Mouse (Mus musculus) hindbrain, embryonic 10.5 days (tissue): ENCODE measurements around the gene Dhx40. TPM values are rescaled to one million over a fixed set of nuclear protein-coding genes. Genes with fewer than 3 reads are reported as not detected.

Source experiments
- DNase-seq: peaks from one replicate; pipeline ENCODE4 v3.0.0-alpha.2; 2017; ENCODE audit warnings: low spot score
- H3K27ac ChIP-seq: fragments of 300-500 bp; sonication (generic); 2 replicates; pipeline ENCODE4 v1.5.1; 2016; ENCODE audit warnings: mild to moderate bottlenecking, moderate library complexity
- H3K27me3 ChIP-seq: fragments of 300-500 bp; sonication (generic); 2 replicates; pipeline ENCODE4 v1.6.1; 2016; ENCODE audit warnings: mild to moderate bottlenecking; ENCODE audit not compliant: poor library complexity, insufficient read depth, severe bottlenecking
- H3K36me3 ChIP-seq: fragments of 300-500 bp; sonication (generic); 2 replicates; pipeline ENCODE4 v1.6.1; 2016; ENCODE audit warnings: mild to moderate bottlenecking, moderate library complexity
- H3K4me1 ChIP-seq: fragments of 300-500 bp; sonication (generic); replicated peaks from 2 replicates; pipeline ENCODE4 v1.6.1; 2016; ENCODE audit warnings: mild to moderate bottlenecking
- H3K4me3 ChIP-seq: fragments of 300-500 bp; sonication (generic); 2 replicates; pipeline ENCODE4 v1.5.1; 2016; ENCODE audit warnings: mild to moderate bottlenecking, moderate library complexity
- H3K9me3 ChIP-seq: fragments of 300-500 bp; sonication (generic); 2 replicates; pipeline ENCODE4 v1.6.1; 2016; ENCODE audit warnings: mild to moderate bottlenecking, moderate library complexity
- WGBS: fragments of 180-500 bp; shearing (Covaris S2); methylation state at CpG from one replicate; pipeline ENCODE4 v1.1.7; 2016; 5-methylcytosine and 5-hydroxymethylcytosine counted together
- polyA plus RNA-seq: library from polyadenylated mRNA; unstranded; fragments of >200 nt; fragmentation: Nextera tagmentation; extraction: Ambion mirVana; gene quantifications from 2 replicates; pipeline ENCODE4 v1.2.1, GENCODE M21; 2016

Gene Dhx40
- polyA plus RNA-seq: 34.1 and 37.8 TPM in 2 replicates

GRCm38 (mm10) chr11:86807505-86807989 is at the start of gene Dhx40:
Gene Dhx40, minus strand, starts transcription at chr11:86807746.
- H3K36me3 ChIP-seq: peaks cover 38% of the 10 kb centered on the region
- no peaks in the 10 kb centered on the region for H3K9me3 ChIP-seq
- H3K4me1 ChIP-seq: peaks cover 12% of the 10 kb centered on the region
- peak within 1 kb of the TSS; percentile 88 for H3K4me3 ChIP-seq
- whole genome bisulfite sequencing: 7% methylated on average over 40 of the region's 40 CpGs
- H3K27me3 ChIP-seq: peaks cover 3% of the 10 kb centered on the region; the same call in 1 of the 2 replicates
- peak within 1 kb of the TSS; percentile 88 for H3K27ac ChIP-seq
- peak; percentile 91 for DNase-seq

- Histone ChIP-seq H3K36me3 (no peaks in the 10 kb centered on the region), H3K9me3 (peaks cover 2% of the 10 kb centered on the region; the same call in 1 of the 2 replicates), H3K4me3 (no peak overlapping the region), H3K4me1 (peaks cover 26% of the 10 kb centered on the region), H3K27me3 (no peaks in the 10 kb centered on the region), H3K27ac (no peak overlapping the region)
- DNase-seq: no peak
- 73% methylated on average over 12 of the region's 12 CpGs for WGBS
These were observed 48.3 kb upstream of the Dhx40 start for GRCm38 (mm10) chr11:86855639-86856425.

GRCm38 (mm10) chr11:86853081-86853480 is 45.5 kb upstream of the Dhx40 start:
- H3K27ac ChIP-seq: no peak overlapping the region
- WGBS: 91% methylated on average over 3 of the region's 3 CpGs

GRCm38 (mm10) chr11:86852534-86853054 is 45.0 kb upstream of the Dhx40 start:
- H3K9me3 ChIP-seq: 0 out of 2 replicates have a peak, but pooled peaks cover 3% of the 10 kb centered on the region
- H3K27me3 ChIP-seq: no peaks in the 10 kb centered on the region
- 76% methylated on average over 13 of the region's 13 CpGs for WGBS
- DNase-seq: no peak
- no peak overlapping the region for H3K27ac ChIP-seq
- no peak overlapping the region for H3K4me3 ChIP-seq
- no peaks in the 10 kb centered on the region for H3K36me3 ChIP-seq
- H3K4me1 ChIP-seq: peaks cover 26% of the 10 kb centered on the region

More at GRCm38 (mm10) chr11:86853081-86853480, 45.5 kb upstream of the Dhx40 start:
- 0 out of 2 replicates have a peak, but pooled peaks cover 3% of the 10 kb centered on the region for H3K9me3 ChIP-seq
- H3K27me3 ChIP-seq: no peaks in the 10 kb centered on the region
- H3K4me3 ChIP-seq: no peak overlapping the region
- no peak for DNase-seq
- peaks cover 26% of the 10 kb centered on the region for H3K4me1 ChIP-seq
- no peaks in the 10 kb centered on the region for H3K36me3 ChIP-seq

GRCm38 (mm10) chr11:86851714-86852533 is 44.4 kb upstream of the Dhx40 start:
- Histone ChIP-seq H3K4me1 (peaks cover 26% of the 10 kb centered on the region), H3K27me3 (no peaks in the 10 kb centered on the region), H3K9me3 (0 out of 2 replicates have a peak, but pooled peaks cover 3% of the 10 kb centered on the region), H3K36me3 (no peaks in the 10 kb centered on the region), H3K4me3 (no peak overlapping the region), H3K27ac (no peak overlapping the region)
- DNase-seq: no peak
- 52% methylated on average over 7 of the region's 7 CpGs for WGBS

- no peak for DNase-seq
- 77% methylated on average over 7 of the region's 7 CpGs for WGBS
- H3K9me3 ChIP-seq: 0 out of 2 replicates have a peak, but pooled peaks cover 3% of the 10 kb centered on the region
- no peaks in the 10 kb centered on the region for H3K36me3 ChIP-seq
- H3K27ac ChIP-seq: no peak overlapping the region
- no peaks in the 10 kb centered on the region for H3K27me3 ChIP-seq
- peaks cover 24% of the 10 kb centered on the region for H3K4me1 ChIP-seq
- no peak overlapping the region for H3K4me3 ChIP-seq
These were observed 43.7 kb upstream of the Dhx40 start for GRCm38 (mm10) chr11:86851234-86851671.

GRCm38 (mm10) chr11:86843831-86844230 is 36.3 kb upstream of the Dhx40 start:
- Histone ChIP-seq H3K9me3 (no peaks in the 10 kb centered on the region), H3K27me3 (no peaks in the 10 kb centered on the region), H3K4me3 (no peak overlapping the region), H3K4me1 (peaks cover 28% of the 10 kb centered on the region), H3K36me3 (no peaks in the 10 kb centered on the region), H3K27ac (no peak overlapping the region)
- 86% methylated on average over 5 of the region's 5 CpGs for WGBS
- DNase-seq: no peak

GRCm38 (mm10) chr11:86841261-86841660 is 33.7 kb upstream of the Dhx40 start:
- Histone ChIP-seq H3K9me3 (no peaks in the 10 kb centered on the region), H3K4me1 (peaks cover 30% of the 10 kb centered on the region), H3K27ac (peak overlapping the region; percentile 82), H3K4me3 (no peak overlapping the region), H3K36me3 (no peaks in the 10 kb centered on the region), H3K27me3 (no peaks in the 10 kb centered on the region)
- no peak for DNase-seq
- 83% methylated on average over 8 of the region's 8 CpGs for WGBS

- peak; percentile 35 for DNase-seq
- H3K27me3 ChIP-seq: no peaks in the 10 kb centered on the region
- WGBS: 14% methylated on average over 3 of the region's 3 CpGs
These were observed 33.1 kb upstream of the Dhx40 start for GRCm38 (mm10) chr11:86840511-86841154.

GRCm38 (mm10) chr11:86839716-86840447 is 32.3 kb upstream of the Dhx40 start:
- Histone ChIP-seq H3K27me3 (no peaks in the 10 kb centered on the region), H3K4me1 (peaks cover 30% of the 10 kb centered on the region), H3K27ac (peak overlapping the region; percentile 82), H3K4me3 (no peak overlapping the region), H3K36me3 (no peaks in the 10 kb centered on the region), H3K9me3 (no peaks in the 10 kb centered on the region)
- peak; percentile 51 for DNase-seq
- WGBS: 41% methylated on average over 7 of the region's 7 CpGs

More at GRCm38 (mm10) chr11:86840511-86841154, 33.1 kb upstream of the Dhx40 start:
- Histone ChIP-seq H3K4me3 (no peak overlapping the region), H3K9me3 (no peaks in the 10 kb centered on the region), H3K36me3 (no peaks in the 10 kb centered on the region), H3K27ac (peak overlapping the region; percentile 82), H3K4me1 (peaks cover 30% of the 10 kb centered on the region)

- no peak for DNase-seq
- WGBS: 83% methylated on average over 1 of the region's 1 CpGs
- Histone ChIP-seq H3K27me3 (no peaks in the 10 kb centered on the region), H3K36me3 (no peaks in the 10 kb centered on the region), H3K4me3 (no peak overlapping the region), H3K27ac (peak overlapping the region; percentile 41; the same call in 1 of the 2 replicates), H3K9me3 (no peaks in the 10 kb centered on the region), H3K4me1 (peaks cover 38% of the 10 kb centered on the region)
These were observed 31.2 kb upstream of the Dhx40 start for GRCm38 (mm10) chr11:86838792-86839191.
